Mouse (Mus musculus): ENCODE measurements around the gene Chmp6. TPM values are rescaled to one million over a fixed set of nuclear protein-coding genes. Genes with fewer than 3 reads are reported as not detected.
A peak's percentile ranks its signal among the peaks of the same experiment; 100 is the strongest.

Chmp6 gene
- 44.2 and 48.1 TPM in 2 replicates for polyA plus RNA-seq (2012; rRNA removed)

DNA sequence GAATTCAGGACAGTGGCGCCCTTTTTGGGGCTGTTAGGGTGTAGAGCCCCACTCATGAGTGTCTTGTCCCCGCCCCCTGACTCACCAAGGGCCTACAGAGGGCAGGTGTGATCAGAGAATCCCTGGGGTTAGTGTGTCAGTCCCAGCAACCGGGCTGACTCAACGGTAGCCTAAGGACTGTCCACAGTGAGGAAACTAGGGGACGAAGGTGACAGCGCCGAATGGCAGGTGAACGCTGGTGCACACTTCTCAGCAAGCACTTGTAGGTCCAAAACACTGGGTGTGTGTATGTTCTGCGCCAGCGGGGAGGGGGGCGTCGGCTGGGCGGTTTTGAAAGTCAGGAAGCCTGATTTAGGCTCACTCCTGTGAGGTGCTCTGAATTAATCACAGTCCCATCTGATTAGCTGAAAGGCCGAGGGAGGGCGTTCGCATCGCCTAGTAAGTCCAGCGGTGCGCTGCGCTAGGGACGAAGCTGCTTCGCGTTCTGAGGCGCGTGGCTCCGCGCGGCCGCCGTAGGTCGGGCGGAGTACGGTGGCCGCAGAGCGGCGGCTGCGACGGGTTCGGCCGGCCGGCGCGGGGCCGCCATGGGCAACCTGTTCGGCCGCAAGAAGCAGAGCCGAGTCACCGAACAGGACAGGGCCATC lies at the start of gene Chmp6:
Gene Chmp6, plus strand, starts transcription at position 151 of the 644 bp plus-strand sequence.
- TF ChIP-seq POLR2A (IDR thresholded peaks at IDR 0.05; ENCODE audit: extremely low read depth, insufficient read depth, low read length) (peak; percentile 43; the same call in 1 of the 2 replicates), CTCF (IDR thresholded peaks at IDR 0.05; ENCODE audit: extremely low read depth, insufficient read depth, low read length) (no peak)
- Histone ChIP-seq H3K4me1 (ENCODE audit: control insufficient read depth, insufficient read depth, low read length) (peaks cover 8% of the 10 kb centered on the region), H3K27ac (ENCODE audit: insufficient read depth, low read length) (peak within 1 kb of the TSS; percentile 33; the same call in 1 of the 2 replicates), H3K4me3 (ENCODE audit: insufficient read depth, low read length) (peak within 1 kb of the TSS; percentile 68)

GRCm38 (mm10) chr11:119866837-119867236 lies 46.4 kb upstream of the Chmp6 start:
- no peak overlapping the region for H3K4me3 ChIP-seq (ENCODE audit: insufficient read depth, low read length)
- no peak overlapping the region for H3K27ac ChIP-seq (ENCODE audit: insufficient read depth, low read length)
- H3K4me1 ChIP-seq (ENCODE audit: control insufficient read depth, insufficient read depth, low read length) = peaks cover 11% of the 10 kb centered on the region
- TF ChIP-seq CTCF (IDR thresholded peaks at IDR 0.05; ENCODE audit: extremely low read depth, insufficient read depth, low read length) = no peak
- TF ChIP-seq POLR2A (IDR thresholded peaks at IDR 0.05; ENCODE audit: extremely low read depth, insufficient read depth, low read length) = no peak

GRCm38 (mm10) chr11:119868138-119868537 lies 45.1 kb upstream of the Chmp6 start:
- no peak for TF ChIP-seq POLR2A (IDR thresholded peaks at IDR 0.05; ENCODE audit: extremely low read depth, insufficient read depth, low read length)
- TF ChIP-seq CTCF (IDR thresholded peaks at IDR 0.05; ENCODE audit: extremely low read depth, insufficient read depth, low read length) = no peak
- H3K27ac ChIP-seq (ENCODE audit: insufficient read depth, low read length) = no peak overlapping the region

GRCm38 (mm10) chr11:119868556-119868955 lies 44.7 kb upstream of the Chmp6 start:
- Histone ChIP-seq H3K27ac (ENCODE audit: insufficient read depth, low read length) (no peak overlapping the region), H3K4me3 (ENCODE audit: insufficient read depth, low read length) (no peak overlapping the region), H3K4me1 (ENCODE audit: control insufficient read depth, insufficient read depth, low read length) (peaks cover 4% of the 10 kb centered on the region; the same call in 1 of the 2 replicates)
- TF ChIP-seq POLR2A (IDR thresholded peaks at IDR 0.05; ENCODE audit: extremely low read depth, insufficient read depth, low read length) = no peak
- no peak for TF ChIP-seq CTCF (IDR thresholded peaks at IDR 0.05; ENCODE audit: extremely low read depth, insufficient read depth, low read length)

More at GRCm38 (mm10) chr11:119868138-119868537, 45.1 kb upstream of the Chmp6 start:
- Histone ChIP-seq H3K4me3 (ENCODE audit: insufficient read depth, low read length) (no peak overlapping the region), H3K4me1 (ENCODE audit: control insufficient read depth, insufficient read depth, low read length) (peaks cover 7% of the 10 kb centered on the region; the same call in 1 of the 2 replicates)

GRCm38 (mm10) chr11:119871141-119871540 lies 42.1 kb upstream of the Chmp6 start:
- Histone ChIP-seq H3K4me1 (ENCODE audit: control insufficient read depth, insufficient read depth, low read length) (peaks cover 2% of the 10 kb centered on the region; the same call in 1 of the 2 replicates), H3K27ac (ENCODE audit: insufficient read depth, low read length) (no peak overlapping the region), H3K4me3 (ENCODE audit: insufficient read depth, low read length) (no peak overlapping the region)
- TF ChIP-seq POLR2A (IDR thresholded peaks at IDR 0.05; ENCODE audit: extremely low read depth, insufficient read depth, low read length) (no peak), CTCF (IDR thresholded peaks at IDR 0.05; ENCODE audit: extremely low read depth, insufficient read depth, low read length) (no peak)

DNA sequence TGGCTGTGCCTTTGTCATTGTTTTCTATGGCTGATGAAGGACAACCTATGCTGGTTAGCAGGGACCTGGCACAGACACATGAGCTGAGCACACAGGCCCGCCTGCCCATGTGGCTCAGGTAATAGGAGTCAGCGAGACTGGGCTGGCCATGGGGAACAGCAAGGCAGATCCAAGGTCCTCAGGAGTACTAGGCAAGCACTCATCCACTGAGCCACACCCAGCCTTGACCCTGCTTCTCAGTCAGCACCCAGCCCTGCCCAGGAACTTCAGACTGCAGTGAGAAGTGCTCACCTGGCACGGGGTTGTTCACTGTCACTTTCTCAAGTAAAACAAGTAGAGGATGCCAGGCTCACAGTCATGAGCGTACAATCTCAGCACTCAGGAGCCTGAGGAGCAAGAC lies 39.6 kb upstream of the Chmp6 start:
- no peak overlapping the region for H3K4me3 ChIP-seq (ENCODE audit: insufficient read depth, low read length)
- H3K4me1 ChIP-seq (ENCODE audit: control insufficient read depth, insufficient read depth, low read length) = peaks cover 2% of the 10 kb centered on the region; the same call in 1 of the 2 replicates
- no peak for TF ChIP-seq CTCF (IDR thresholded peaks at IDR 0.05; ENCODE audit: extremely low read depth, insufficient read depth, low read length)
- no peak for TF ChIP-seq POLR2A (IDR thresholded peaks at IDR 0.05; ENCODE audit: extremely low read depth, insufficient read depth, low read length)
- no peak overlapping the region for H3K27ac ChIP-seq (ENCODE audit: insufficient read depth, low read length)

GRCm38 (mm10) chr11:119874841-119875240 lies 38.4 kb upstream of the Chmp6 start:
- TF ChIP-seq POLR2A (IDR thresholded peaks at IDR 0.05; ENCODE audit: extremely low read depth, insufficient read depth, low read length) = no peak
- no peak for TF ChIP-seq CTCF (IDR thresholded peaks at IDR 0.05; ENCODE audit: extremely low read depth, insufficient read depth, low read length)
- Histone ChIP-seq H3K27ac (ENCODE audit: insufficient read depth, low read length) (no peak overlapping the region), H3K4me3 (ENCODE audit: insufficient read depth, low read length) (no peak overlapping the region), H3K4me1 (ENCODE audit: control insufficient read depth, insufficient read depth, low read length) (no peaks in the 10 kb centered on the region)

DNA sequence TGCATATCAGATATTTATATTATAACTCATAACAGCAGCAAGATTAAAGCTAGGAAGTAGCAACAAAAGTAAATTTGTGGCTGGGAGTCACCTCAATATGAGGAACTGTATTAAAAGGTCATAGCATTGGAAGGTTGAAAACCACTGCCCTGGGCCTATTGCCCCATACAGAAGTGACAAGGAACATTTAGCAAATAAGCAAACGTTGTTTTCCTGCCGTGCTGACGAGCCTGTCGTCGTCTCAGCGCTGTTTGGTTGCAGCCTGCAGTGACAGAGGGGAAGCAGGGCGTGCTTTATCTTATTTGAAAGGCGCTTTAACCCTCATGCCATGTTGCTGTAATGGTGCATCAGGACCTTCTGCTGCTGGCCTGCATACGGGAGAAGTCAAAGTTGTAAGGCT lies 37.6 kb upstream of the Chmp6 start:
- no peak overlapping the region for H3K4me3 ChIP-seq (ENCODE audit: insufficient read depth, low read length)
- TF ChIP-seq CTCF (IDR thresholded peaks at IDR 0.05; ENCODE audit: extremely low read depth, insufficient read depth, low read length) (no peak), POLR2A (IDR thresholded peaks at IDR 0.05; ENCODE audit: extremely low read depth, insufficient read depth, low read length) (no peak)

DNA sequence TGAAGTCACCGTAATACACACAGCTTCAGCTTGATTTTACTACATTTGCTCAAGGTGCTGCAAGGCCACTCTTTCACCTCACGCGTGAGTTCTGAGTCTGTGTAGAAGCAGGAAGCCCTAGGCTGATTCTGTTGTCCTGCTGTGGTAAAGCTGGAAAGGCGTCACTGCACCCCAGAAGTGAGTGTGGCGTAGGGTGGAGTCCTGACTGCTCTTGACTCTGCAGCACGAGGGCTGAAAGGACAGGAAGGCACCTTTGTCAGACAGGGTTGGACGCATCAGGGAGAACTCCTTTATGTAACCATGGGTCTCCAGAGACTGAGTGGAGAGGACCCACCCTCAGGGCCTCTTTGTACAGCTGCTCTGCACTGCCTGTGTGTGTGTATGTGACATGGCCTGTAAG lies 36.1 kb upstream of the Chmp6 start:
- no peak overlapping the region for H3K4me3 ChIP-seq (ENCODE audit: insufficient read depth, low read length)
- TF ChIP-seq POLR2A (IDR thresholded peaks at IDR 0.05; ENCODE audit: extremely low read depth, insufficient read depth, low read length) (no peak), CTCF (IDR thresholded peaks at IDR 0.05; ENCODE audit: extremely low read depth, insufficient read depth, low read length) (no peak)
- H3K4me1 ChIP-seq (ENCODE audit: control insufficient read depth, insufficient read depth, low read length) = no peaks in the 10 kb centered on the region
- H3K27ac ChIP-seq (ENCODE audit: insufficient read depth, low read length) = no peak overlapping the region

More for the DNA sequence above, 37.6 kb upstream of the Chmp6 start:
- Histone ChIP-seq H3K27ac (ENCODE audit: insufficient read depth, low read length) (no peak overlapping the region), H3K4me1 (ENCODE audit: control insufficient read depth, insufficient read depth, low read length) (no peaks in the 10 kb centered on the region)

DNA sequence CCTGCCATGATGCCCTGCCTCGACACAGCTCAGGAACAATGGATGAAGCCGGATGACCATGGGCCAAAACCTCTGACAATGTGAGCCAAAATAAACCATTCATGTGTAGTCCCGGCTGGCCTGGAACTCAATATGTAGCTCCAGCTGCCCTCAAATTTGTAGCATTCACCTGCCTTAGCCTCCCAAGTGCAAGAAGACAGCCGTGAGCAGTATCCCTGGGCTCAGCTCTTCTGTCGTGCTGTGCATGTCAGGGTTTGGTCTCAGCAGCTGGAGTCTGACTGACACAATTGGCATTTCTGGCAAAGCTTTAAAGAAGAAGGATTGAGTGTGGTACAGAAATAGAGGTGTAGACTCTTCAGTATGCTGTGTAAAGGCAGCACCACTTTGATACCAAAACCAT lies 33.7 kb upstream of the Chmp6 start:
- H3K4me3 ChIP-seq (ENCODE audit: insufficient read depth, low read length) = no peak overlapping the region
- no peak overlapping the region for H3K27ac ChIP-seq (ENCODE audit: insufficient read depth, low read length)
- no peak for TF ChIP-seq CTCF (IDR thresholded peaks at IDR 0.05; ENCODE audit: extremely low read depth, insufficient read depth, low read length)
- TF ChIP-seq POLR2A (IDR thresholded peaks at IDR 0.05; ENCODE audit: extremely low read depth, insufficient read depth, low read length) = no peak
- no peaks in the 10 kb centered on the region for H3K4me1 ChIP-seq (ENCODE audit: control insufficient read depth, insufficient read depth, low read length)
